Mouse (Mus musculus): Measurements from ENCODE around the gene Kidins220. TPM values are rescaled to one million over a fixed set of nuclear protein-coding genes. Genes with fewer than 3 reads are reported as not detected.

Kidins220 gene
- polyA plus RNA-seq, 2 experiments: 31.6 to 46.1 TPM

DNA sequence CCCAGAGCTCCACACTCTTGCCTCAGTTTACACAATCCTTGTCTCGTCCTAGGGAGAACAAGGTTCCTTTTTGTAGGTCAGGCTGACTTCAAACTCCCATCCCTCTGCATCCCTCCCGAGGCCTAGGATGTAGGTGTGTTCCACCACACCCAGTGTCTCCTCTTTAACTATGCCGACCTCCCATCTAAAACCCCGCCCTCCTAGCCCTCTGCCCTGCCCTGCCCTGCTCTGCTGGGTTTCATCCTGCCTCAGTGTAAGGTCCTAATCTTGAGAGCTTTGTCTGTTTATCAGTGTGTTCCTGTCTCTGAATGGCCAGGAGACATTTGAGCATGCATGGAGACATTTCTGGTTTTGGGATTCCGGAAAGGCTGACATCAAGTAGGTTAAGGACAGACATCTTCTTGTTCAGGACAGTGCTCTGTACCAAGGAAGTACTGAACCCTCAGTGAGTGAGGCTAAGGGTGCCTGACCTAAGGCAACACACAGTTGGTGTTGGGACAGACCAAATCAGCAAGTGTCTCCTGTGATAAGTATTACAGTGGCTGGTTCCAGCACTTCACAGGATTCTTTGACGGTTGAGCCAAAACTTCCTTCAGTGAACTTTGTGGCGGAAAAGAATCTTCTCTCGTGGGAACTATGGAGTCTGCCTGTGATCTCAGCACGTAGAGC is 32.0 kb upstream of the Kidins220 start:
- no peak for DNase-seq (ENCODE audit: low spot score)
- 78% methylated on average over 9 of the region's 9 CpGs for WGBS
- H3K4me3 ChIP-seq (replicated peaks; ENCODE audit: low read length): no peak overlapping the region
- H3K36me3 ChIP-seq (ENCODE audit: control insufficient read depth, insufficient read depth, low read length): peaks cover 51% of the 10 kb centered on the region
- H3K27ac ChIP-seq (replicated peaks; ENCODE audit: low read depth, low read length): no peak overlapping the region
- H3K4me2 ChIP-seq (replicated peaks; ENCODE audit: low read depth, low read length, severe bottlenecking): no peak overlapping the region
- TF ChIP-seq POLR2A (IDR thresholded peaks at IDR 0.05; ENCODE audit: borderline replicate concordance, extremely low read depth, insufficient read depth, insufficient read length): no peak
- no peaks in the 10 kb centered on the region for H3K9me3 ChIP-seq (ENCODE audit: control insufficient read depth, low read length)
- no peaks in the 10 kb centered on the region for H3K27me3 ChIP-seq (ENCODE audit: control insufficient read depth, insufficient read depth, low read length)
- no peak overlapping the region for H3K9ac ChIP-seq (ENCODE audit: low read depth, low read length, severe bottlenecking)
- no peaks in the 10 kb centered on the region for H3K4me1 ChIP-seq (ENCODE audit: control insufficient read depth, insufficient read depth, low read length)
- no peak for ATAC-seq (ENCODE audit: low FRiP score, low read depth)

DNA sequence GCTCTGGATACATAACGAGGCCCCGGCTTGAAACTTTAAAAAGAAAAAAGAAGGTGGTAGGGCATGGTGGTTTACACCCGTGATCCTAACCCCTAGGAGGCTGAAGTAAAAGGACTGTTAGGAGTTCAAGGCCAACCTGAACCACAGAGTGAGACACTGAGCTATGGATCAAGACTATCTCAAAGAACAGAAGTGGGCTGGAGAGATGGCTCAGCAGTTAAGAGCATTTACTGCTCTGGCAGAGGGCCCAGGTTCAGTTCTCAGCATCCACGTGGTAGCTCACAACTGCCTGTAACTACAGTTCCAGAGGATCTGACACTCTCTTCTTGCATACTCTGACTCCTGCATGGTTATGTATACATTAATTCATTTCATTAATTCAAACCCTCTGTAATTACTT is 31.3 kb upstream of the Kidins220 start:
- DNase-seq (ENCODE audit: low spot score): no peak
- H3K27ac ChIP-seq (replicated peaks; ENCODE audit: low read depth, low read length): no peak overlapping the region
- TF ChIP-seq POLR2A (IDR thresholded peaks at IDR 0.05; ENCODE audit: borderline replicate concordance, extremely low read depth, insufficient read depth, insufficient read length): no peak
- no peak overlapping the region for H3K4me3 ChIP-seq (replicated peaks; ENCODE audit: low read length)
- H3K27me3 ChIP-seq (ENCODE audit: control insufficient read depth, insufficient read depth, low read length): no peaks in the 10 kb centered on the region
- H3K4me2 ChIP-seq (replicated peaks; ENCODE audit: low read depth, low read length, severe bottlenecking): no peak overlapping the region
- no peaks in the 10 kb centered on the region for H3K9me3 ChIP-seq (ENCODE audit: control insufficient read depth, low read length)
- WGBS: 74% methylated on average over 4 of the region's 4 CpGs
- H3K9ac ChIP-seq (ENCODE audit: low read depth, low read length, severe bottlenecking): no peak overlapping the region
- H3K4me1 ChIP-seq (ENCODE audit: control insufficient read depth, insufficient read depth, low read length): no peaks in the 10 kb centered on the region
- peaks cover 51% of the 10 kb centered on the region for H3K36me3 ChIP-seq (ENCODE audit: control insufficient read depth, insufficient read depth, low read length)
- ATAC-seq (ENCODE audit: low FRiP score, low read depth): no peak

- no peaks in the 10 kb centered on the region for H3K9me3 ChIP-seq (ENCODE audit: control insufficient read depth, low read length)
- no peak for TF ChIP-seq POLR2A (IDR thresholded peaks at IDR 0.05; ENCODE audit: borderline replicate concordance, extremely low read depth, insufficient read depth, insufficient read length)
- no peak overlapping the region for H3K4me2 ChIP-seq (replicated peaks; ENCODE audit: low read depth, low read length, severe bottlenecking)
- H3K27me3 ChIP-seq (ENCODE audit: control insufficient read depth, insufficient read depth, low read length): no peaks in the 10 kb centered on the region
- H3K4me1 ChIP-seq (ENCODE audit: control insufficient read depth, insufficient read depth, low read length): no peaks in the 10 kb centered on the region
- DNase-seq (ENCODE audit: low spot score) (no peak), ATAC-seq (ENCODE audit: low FRiP score, low read depth) (no peak)
- no peak overlapping the region for H3K27ac ChIP-seq (replicated peaks; ENCODE audit: low read depth, low read length)
- WGBS: 89% methylated on average over 7 of the region's 7 CpGs
- H3K36me3 ChIP-seq (ENCODE audit: control insufficient read depth, insufficient read depth, low read length): peaks cover 55% of the 10 kb centered on the region
- H3K9ac ChIP-seq (ENCODE audit: low read depth, low read length, severe bottlenecking): no peak overlapping the region
- no peak overlapping the region for H3K4me3 ChIP-seq (replicated peaks; ENCODE audit: low read length)
Observed at GRCm38 (mm10) chr12:24944597-24944996, 30.1 kb upstream of the Kidins220 start.

DNA sequence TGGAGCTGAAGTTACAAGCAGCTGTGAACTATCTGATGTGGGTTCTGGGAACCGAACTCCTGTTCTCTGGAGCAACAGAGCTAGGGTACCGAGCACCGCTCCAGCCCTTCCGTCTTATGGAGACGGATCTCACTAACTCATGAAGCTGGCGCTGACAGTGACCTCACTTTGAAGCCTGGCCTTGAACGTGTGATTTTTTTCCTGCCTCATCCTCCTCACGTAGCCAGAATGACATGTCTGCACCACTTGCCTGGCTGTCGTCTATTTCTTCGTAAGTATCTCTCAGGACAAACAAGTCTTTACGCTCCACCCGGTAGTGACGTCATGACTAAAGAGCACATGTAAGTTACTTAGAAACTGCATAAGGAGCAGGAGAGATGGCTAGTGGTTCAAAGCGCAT is 27.7 kb upstream of the Kidins220 start:
- 92% methylated on average over 14 of the region's 14 CpGs for WGBS
- no peak for TF ChIP-seq POLR2A (IDR thresholded peaks at IDR 0.05; ENCODE audit: borderline replicate concordance, extremely low read depth, insufficient read depth, insufficient read length)
- Histone ChIP-seq H3K9me3 (ENCODE audit: control insufficient read depth, low read length) (0 out of 2 replicates have a peak, but pooled peaks cover 3% of the 10 kb centered on the region), H3K27ac (replicated peaks; ENCODE audit: low read depth, low read length) (no peak overlapping the region), H3K4me2 (replicated peaks; ENCODE audit: low read depth, low read length, severe bottlenecking) (no peak overlapping the region), H3K36me3 (ENCODE audit: control insufficient read depth, insufficient read depth, low read length) (peaks cover 58% of the 10 kb centered on the region), H3K9ac (ENCODE audit: low read depth, low read length, severe bottlenecking) (no peak overlapping the region), H3K27me3 (ENCODE audit: control insufficient read depth, insufficient read depth, low read length) (no peaks in the 10 kb centered on the region), H3K4me1 (ENCODE audit: control insufficient read depth, insufficient read depth, low read length) (no peaks in the 10 kb centered on the region), H3K4me3 (replicated peaks; ENCODE audit: low read length) (no peak overlapping the region)
- DNase-seq (ENCODE audit: low spot score) (no peak), ATAC-seq (ENCODE audit: low FRiP score, low read depth) (no peak)

GRCm38 (mm10) chr12:24948344-24948743 is 26.4 kb upstream of the Kidins220 start:
- DNase-seq (ENCODE audit: low spot score) (peak; percentile 73), ATAC-seq (ENCODE audit: low FRiP score, low read depth) (no peak)
- no peak overlapping the region for H3K4me3 ChIP-seq (replicated peaks; ENCODE audit: low read length)
- peaks cover 60% of the 10 kb centered on the region for H3K36me3 ChIP-seq (ENCODE audit: control insufficient read depth, insufficient read depth, low read length)
- no peaks in the 10 kb centered on the region for H3K27me3 ChIP-seq (ENCODE audit: control insufficient read depth, insufficient read depth, low read length)
- no peak overlapping the region for H3K9ac ChIP-seq (ENCODE audit: low read depth, low read length, severe bottlenecking)
- H3K4me1 ChIP-seq (ENCODE audit: control insufficient read depth, insufficient read depth, low read length): peaks cover 3% of the 10 kb centered on the region
- no peak overlapping the region for H3K27ac ChIP-seq (replicated peaks; ENCODE audit: low read depth, low read length)
- no peak for TF ChIP-seq POLR2A (IDR thresholded peaks at IDR 0.05; ENCODE audit: borderline replicate concordance, extremely low read depth, insufficient read depth, insufficient read length)
- H3K4me2 ChIP-seq (replicated peaks; ENCODE audit: low read depth, low read length, severe bottlenecking): no peak overlapping the region
- 64% methylated on average over 3 of the region's 3 CpGs for WGBS
- 0 out of 2 replicates have a peak, but pooled peaks cover 3% of the 10 kb centered on the region for H3K9me3 ChIP-seq (ENCODE audit: control insufficient read depth, low read length)

Data from limb, embryonic 14.5 days (tissue).